Mouse (Mus musculus) cortical plate, adult 2 months (tissue): Measurements from ENCODE around the gene Cryaa.
A peak's percentile ranks its signal among the peaks of the same experiment; 100 is the strongest.

Experiments
- CTCF ChIP-seq: fragments of 200-500 bp; IDR thresholded peaks from 2 replicates; pipeline ENCODE4 v1.5.1; 2011; ENCODE audit warnings: mild to moderate bottlenecking, control low read depth, low read length; ENCODE audit not compliant: insufficient read depth; ENCODE audit errors: extremely low read depth
- POLR2A ChIP-seq: fragments of 200-500 bp; IDR thresholded peaks from 2 replicates; pipeline ENCODE4 v1.6.1; 2011; ENCODE audit warnings: mild to moderate bottlenecking, low read length, control low read depth; ENCODE audit not compliant: insufficient read depth; ENCODE audit errors: extremely low read depth

GRCm38 (mm10) chr17:31693330-31694022, 15.9 kb downstream of the Cryaa start:
- TF ChIP-seq POLR2A (no peak), CTCF (peak; percentile 69)
